Mouse (Mus musculus) liver, postnatal 0 days (tissue): ENCODE data around the gene Armcx3. TPM values are rescaled to one million over a fixed set of nuclear protein-coding genes. Genes with fewer than 3 reads are reported as not detected.
A peak's percentile ranks its signal among the peaks of the same experiment; 100 is the strongest.
"Not testable (repeated sequence)": the region's sequence is repeated elsewhere in the genome, so short reads cannot be mapped to it uniquely, and the experiment has no call there.

Experiments used
- ATAC-seq: fragments of 200-750 bp; cut with Nextera tagmentation; 2 replicates; pipeline ENCODE4 v1.8.0; 2017; ENCODE audit warnings: mild to moderate bottlenecking, moderate library complexity
- DNase-seq: peaks from one replicate; pipeline ENCODE4 v3.0.0-alpha.2; 2016
- H3K27ac ChIP-seq: fragments of 300-500 bp; sonication (generic); 2 replicates; pipeline ENCODE4 v1.5.1; 2014; ENCODE audit warnings: antibody characterized with exemption, moderate library complexity, mild to moderate bottlenecking, low read depth
- H3K27me3 ChIP-seq: fragments of 300-500 bp; sonication (generic); 2 replicates; pipeline ENCODE4 v1.6.1; 2014; ENCODE audit warnings: low read length, control low read depth, mixed read lengths; ENCODE audit not compliant: insufficient read depth
- H3K36me3 ChIP-seq: fragments of 300-500 bp; sonication (generic); replicated peaks from 2 replicates; pipeline ENCODE4 v1.6.1; 2014; ENCODE audit warnings: mild to moderate bottlenecking, control low read depth, low read length, moderate library complexity, mixed read lengths; ENCODE audit not compliant: insufficient read depth
- H3K4me1 ChIP-seq: fragments of 300-500 bp; sonication (generic); 2 replicates; pipeline ENCODE4 v1.6.1; 2014; ENCODE audit warnings: antibody characterized with exemption, mild to moderate bottlenecking, control low read depth; ENCODE audit not compliant: insufficient read depth
- H3K4me2 ChIP-seq: fragments of 300-500 bp; sonication (generic); 2 replicates; pipeline ENCODE4 v1.6.1; 2014; ENCODE audit warnings: low read depth, mild to moderate bottlenecking, low read length, moderate library complexity, mixed read lengths
- H3K4me3 ChIP-seq: fragments of 300-500 bp; sonication (generic); 2 replicates; pipeline ENCODE4 v1.5.1; 2014; ENCODE audit warnings: low read depth, low read length
- H3K9ac ChIP-seq: fragments of 300-500 bp; sonication (generic); replicated peaks from 2 replicates; pipeline ENCODE4 v1.6.1; 2014; ENCODE audit warnings: mild to moderate bottlenecking, moderate library complexity
- H3K9me3 ChIP-seq: fragments of 300-500 bp; sonication (generic); 2 replicates; pipeline ENCODE4 v1.6.1; 2016; ENCODE audit warnings: mild to moderate bottlenecking, control low read depth, low read length, mixed read lengths
- CTCF ChIP-seq: sonication (generic); IDR thresholded peaks from 2 replicates; pipeline ENCODE4 v1.5.1; 2016; ENCODE audit warnings: antibody characterized with exemption, low read depth
- EP300 ChIP-seq: IDR thresholded peaks from 2 replicates; pipeline ENCODE4 v1.6.1; 2016; ENCODE audit warnings: antibody characterized with exemption, low read depth, mild to moderate bottlenecking
- WGBS: fragments of 180-500 bp; shearing (Covaris S2); extraction: QIAGEN DNeasy Blood & Tissue Kit; methylation state at CpG from one replicate; pipeline ENCODE4 v1.1.7; 2014; ENCODE audit not compliant: insufficient replicate concordance; 5-methylcytosine and 5-hydroxymethylcytosine counted together
- polyA plus RNA-seq: library from polyadenylated mRNA; unstranded; fragments of >200 nt; fragmentation: Nextera tagmentation; extraction: Ambion mirVana; gene quantifications from 2 replicates; pipeline ENCODE4 v1.2.1, GENCODE M21; 2015

The Armcx3 gene
- polyA plus RNA-seq, 1 experiment from 2014 or later, result 12.0 TPM

- Histone ChIP-seq H3K9ac (no peak overlapping the region), H3K4me1 (peaks cover 7% of the 10 kb centered on the region; the same call in 1 of the 2 replicates), H3K27ac (no peak overlapping the region), H3K27me3 (peaks cover 6% of the 10 kb centered on the region; the same call in 1 of the 2 replicates), H3K4me2 (no peak overlapping the region), H3K9me3 (no peaks in the 10 kb centered on the region), H3K36me3 (no peaks in the 10 kb centered on the region), H3K4me3 (no peak overlapping the region)
- ATAC-seq (no peak), DNase-seq (no peak)
- TF ChIP-seq CTCF (no peak), EP300 (no peak)
- 29% methylated on average over 4 of the region's 4 CpGs for WGBS
These were observed 3.8 kb upstream of the Armcx3 start for GRCm38 (mm10) chrX:134752584-134752983.

GRCm38 (mm10) chrX:134757293-134757995 lies 1.0 kb downstream of the Armcx3 start:
- peak overlapping the region; percentile 66 for H3K9ac ChIP-seq
- DNase-seq (no peak), ATAC-seq (peak; percentile 26; the same call in 1 of the 2 replicates)
- H3K4me3 ChIP-seq, result peak overlapping the region; percentile 64
- peaks cover 2% of the 10 kb centered on the region; the same call in 1 of the 2 replicates for H3K4me1 ChIP-seq
- H3K27me3 ChIP-seq, result peaks cover 6% of the 10 kb centered on the region; the same call in 1 of the 2 replicates
- H3K4me2 ChIP-seq, result peak overlapping the region; percentile 61
- 20% methylated on average over 13 of the region's 13 CpGs for WGBS
- no peaks in the 10 kb centered on the region for H3K9me3 ChIP-seq
- H3K36me3 ChIP-seq, result no peaks in the 10 kb centered on the region
- no peak for TF ChIP-seq EP300
- no peak for TF ChIP-seq CTCF
- H3K27ac ChIP-seq, result 0 out of 2 replicates have a peak overlapping the region, but pooled peaks have one; percentile 64

- WGBS, result 37% methylated on average over 4 of the region's 4 CpGs
- not testable (repeated sequence) for DNase-seq
These were observed 7.2 kb downstream of the Armcx3 start for GRCm38 (mm10) chrX:134763428-134764198.

GRCm38 (mm10) chrX:134787728-134788127 lies 31.3 kb downstream of the Armcx3 start:
- Histone ChIP-seq H3K4me3 (no peak overlapping the region), H3K9ac (no peak overlapping the region), H3K4me1 (no peaks in the 10 kb centered on the region), H3K27me3 (no peaks in the 10 kb centered on the region), H3K9me3 (no peaks in the 10 kb centered on the region), H3K36me3 (no peaks in the 10 kb centered on the region), H3K4me2 (no peak overlapping the region), H3K27ac (no peak overlapping the region)
- TF ChIP-seq EP300, result no peak
- no peak for TF ChIP-seq CTCF
- DNase-seq (no peak), ATAC-seq (no peak)
- 49% methylated on average over 4 of the region's 4 CpGs for WGBS

More at GRCm38 (mm10) chrX:134763428-134764198, 7.2 kb downstream of the Armcx3 start:
- not testable (repeated sequence) for H3K4me2 ChIP-seq, H3K27me3 ChIP-seq, ATAC-seq, H3K36me3 ChIP-seq, H3K27ac ChIP-seq, H3K9me3 ChIP-seq, H3K9ac ChIP-seq, H3K4me3 ChIP-seq, H3K4me1 ChIP-seq

- TF ChIP-seq CTCF (no peak), EP300 (no peak)
- ATAC-seq (peak; percentile 17; the same call in 1 of the 2 replicates), DNase-seq (no peak)
- Histone ChIP-seq H3K9me3 (no peaks in the 10 kb centered on the region), H3K36me3 (no peaks in the 10 kb centered on the region), H3K4me1 (no peaks in the 10 kb centered on the region; the same call in 1 of the 2 replicates), H3K4me2 (peak overlapping the region; percentile 76), H3K27me3 (no peaks in the 10 kb centered on the region), H3K27ac (no peak overlapping the region), H3K9ac (peak overlapping the region; percentile 46; the same call in 1 of the 2 replicates), H3K4me3 (peak overlapping the region; percentile 51)
- 17% methylated on average over 28 of the region's 28 CpGs for WGBS
These were observed 51.7 kb downstream of the Armcx3 start for GRCm38 (mm10) chrX:134807833-134808754.
